Mouse (Mus musculus) heart, postnatal 0 days (tissue): ENCODE measurements around the gene Pds5a. TPM values are rescaled to one million over a fixed set of nuclear protein-coding genes. Genes with fewer than 3 reads are reported as not detected.

Source experiments
- ATAC-seq: fragments of 200-750 bp; cut with Nextera tagmentation; 2 replicates; pipeline ENCODE4 v1.8.0; 2017; ENCODE audit warnings: low read depth, moderate number of reproducible peaks, moderate library complexity; ENCODE audit not compliant: insufficient read depth
- DNase-seq: peaks from one replicate; pipeline ENCODE4 v3.0.0-alpha.2; 2016; ENCODE audit warnings: low spot score
- H3K27ac ChIP-seq: fragments of 300-500 bp; sonication (generic); 2 replicates; pipeline ENCODE4 v1.5.1; 2014; ENCODE audit warnings: low read depth, mild to moderate bottlenecking
- H3K27me3 ChIP-seq: fragments of 300-500 bp; sonication (generic); 2 replicates; pipeline ENCODE4 v1.6.1; 2014; ENCODE audit warnings: low read length, mixed read lengths; ENCODE audit not compliant: control insufficient read depth, insufficient read depth
- H3K36me3 ChIP-seq: fragments of 300-500 bp; sonication (generic); replicated peaks from 2 replicates; pipeline ENCODE4 v1.6.1; 2014; ENCODE audit warnings: low read length, mixed read lengths; ENCODE audit not compliant: control insufficient read depth, insufficient read depth
- H3K4me1 ChIP-seq: fragments of 300-500 bp; sonication (generic); 2 replicates; pipeline ENCODE4 v1.6.1; 2014; ENCODE audit warnings: antibody characterized with exemption; ENCODE audit not compliant: control insufficient read depth, insufficient read depth
- H3K4me2 ChIP-seq: fragments of 300-500 bp; sonication (generic); 2 replicates; pipeline ENCODE4 v1.6.1; 2014; ENCODE audit warnings: low read depth, mild to moderate bottlenecking, low read length, moderate library complexity
- H3K4me3 ChIP-seq: fragments of 300-500 bp; sonication (generic); 2 replicates; pipeline ENCODE4 v1.5.1; 2014; ENCODE audit warnings: low read depth, low read length
- H3K9ac ChIP-seq: fragments of 300-500 bp; sonication (generic); replicated peaks from 2 replicates; pipeline ENCODE4 v1.6.1; 2014; ENCODE audit warnings: low read depth, low read length, mixed read lengths
- H3K9me3 ChIP-seq: fragments of 300-500 bp; sonication (generic); replicated peaks from 2 replicates; pipeline ENCODE4 v1.6.1; 2016; ENCODE audit warnings: low read length; ENCODE audit not compliant: control insufficient read depth
- CTCF ChIP-seq: IDR thresholded peaks from 2 replicates; pipeline ENCODE4 v1.5.1; 2016; ENCODE audit warnings: antibody characterized with exemption, control low read depth, low read depth
- EP300 ChIP-seq: IDR thresholded peaks from 2 replicates; pipeline ENCODE4 v1.6.1; 2016; ENCODE audit warnings: antibody characterized with exemption, low read depth
- WGBS: fragments of 180-500 bp; shearing (Covaris S2); extraction: QIAGEN DNeasy Blood & Tissue Kit; methylation state at CpG from one replicate; pipeline ENCODE4 v1.1.7; 2014; 5-methylcytosine and 5-hydroxymethylcytosine counted together
- polyA plus RNA-seq: library from polyadenylated mRNA; unstranded; fragments of >200 nt; fragmentation: Nextera tagmentation; extraction: Ambion mirVana; gene quantifications from 2 replicates; pipeline ENCODE4 v1.2.1, GENCODE M21; 2015
- total RNA-seq: library from RNA; depleted of rRNA; stranded (reverse); fragments of >200 nt; gene quantifications from 2 replicates; pipeline ENCODE4 v1.2.3, GENCODE M21; 2014; ENCODE audit warnings: low replicate concordance

Pds5a gene
- total and polyA plus RNA-seq, 2 experiments from 2014 or later = 15.4 to 91.3 TPM

- TF ChIP-seq EP300 = no peak
- no peak for TF ChIP-seq CTCF
- no peak overlapping the region for H3K4me2 ChIP-seq
- peaks cover 15% of the 10 kb centered on the region for H3K36me3 ChIP-seq
- no peak overlapping the region for H3K27ac ChIP-seq
- no peak overlapping the region for H3K4me3 ChIP-seq
- H3K27me3 ChIP-seq = no peaks in the 10 kb centered on the region
- DNase-seq = no peak
- H3K9ac ChIP-seq = no peak overlapping the region
- peaks cover 7% of the 10 kb centered on the region for H3K4me1 ChIP-seq
- H3K9me3 ChIP-seq = no peaks in the 10 kb centered on the region
- no peak for ATAC-seq
Measured at GRCm38 (mm10) chr5:65693018-65693417, 5.1 kb downstream of the Pds5a start.

GRCm38 (mm10) chr5:65688806-65689205 is 9.3 kb downstream of the Pds5a start:
- TF ChIP-seq CTCF (no peak), EP300 (no peak)

GRCm38 (mm10) chr5:65686806-65687205 is 11.3 kb downstream of the Pds5a start:
- Histone ChIP-seq H3K27ac (no peak overlapping the region), H3K36me3 (no peaks in the 10 kb centered on the region; the same call in 1 of the 2 replicates), H3K4me1 (peaks cover under 1% of the 10 kb centered on the region), H3K9me3 (no peaks in the 10 kb centered on the region), H3K4me3 (no peak overlapping the region), H3K9ac (no peak overlapping the region), H3K27me3 (no peaks in the 10 kb centered on the region), H3K4me2 (no peak overlapping the region)
- 70% methylated on average over 3 of the region's 3 CpGs for WGBS
- DNase-seq (no peak), ATAC-seq (no peak)
- no peak for TF ChIP-seq CTCF
- TF ChIP-seq EP300 = no peak

More at GRCm38 (mm10) chr5:65688806-65689205, 9.3 kb downstream of the Pds5a start:
- Histone ChIP-seq H3K4me2 (no peak overlapping the region), H3K36me3 (peaks cover 13% of the 10 kb centered on the region), H3K9me3 (no peaks in the 10 kb centered on the region), H3K4me1 (no peaks in the 10 kb centered on the region), H3K27me3 (no peaks in the 10 kb centered on the region), H3K27ac (no peak overlapping the region), H3K4me3 (no peak overlapping the region), H3K9ac (no peak overlapping the region)
- ATAC-seq (no peak), DNase-seq (no peak)
- 77% methylated on average over 3 of the region's 3 CpGs for WGBS

- DNase-seq (peak; percentile 53), ATAC-seq (peak; percentile 85)
- peaks cover 26% of the 10 kb centered on the region for H3K4me1 ChIP-seq
- H3K9ac ChIP-seq = no peak overlapping the region
- H3K4me2 ChIP-seq = no peak overlapping the region
- H3K27me3 ChIP-seq = no peaks in the 10 kb centered on the region
- TF ChIP-seq EP300 = no peak
- 0 out of 2 replicates have a peak, but pooled peaks have one; percentile 3 for TF ChIP-seq CTCF
- no peak overlapping the region for H3K4me3 ChIP-seq
- 0 out of 2 replicates have a peak, but pooled peaks cover 8% of the 10 kb centered on the region for H3K36me3 ChIP-seq
- H3K27ac ChIP-seq = peak overlapping the region; percentile 63
- WGBS = 48% methylated on average over 5 of the region's 5 CpGs
- H3K9me3 ChIP-seq = no peaks in the 10 kb centered on the region
Measured at GRCm38 (mm10) chr5:65678826-65679225, 19.2 kb downstream of the Pds5a start.

GRCm38 (mm10) chr5:65672162-65672561 is 25.9 kb downstream of the Pds5a start:
- Histone ChIP-seq H3K4me3 (no peak overlapping the region), H3K27me3 (no peaks in the 10 kb centered on the region), H3K27ac (no peak overlapping the region), H3K9me3 (no peaks in the 10 kb centered on the region), H3K9ac (no peak overlapping the region), H3K4me1 (no peaks in the 10 kb centered on the region), H3K36me3 (0 out of 2 replicates have a peak, but pooled peaks cover 14% of the 10 kb centered on the region), H3K4me2 (no peak overlapping the region)
- no peak for DNase-seq
- ATAC-seq = no peak
- no peak for TF ChIP-seq CTCF
- no peak for TF ChIP-seq EP300

- Histone ChIP-seq H3K9me3 (no peaks in the 10 kb centered on the region), H3K4me3 (no peak overlapping the region), H3K9ac (no peak overlapping the region), H3K4me2 (no peak overlapping the region), H3K36me3 (0 out of 2 replicates have a peak, but pooled peaks cover 4% of the 10 kb centered on the region), H3K4me1 (peaks cover 2% of the 10 kb centered on the region; the same call in 1 of the 2 replicates), H3K27ac (no peak overlapping the region), H3K27me3 (no peaks in the 10 kb centered on the region)
- no peak for ATAC-seq
- TF ChIP-seq CTCF (no peak), EP300 (no peak)
- DNase-seq = no peak
- 83% methylated on average over 3 of the region's 3 CpGs for WGBS
Measured at GRCm38 (mm10) chr5:65667644-65668043, 30.4 kb downstream of the Pds5a start.
